Mouse (Mus musculus) embryo, embryonic 10.5 days (tissue): ENCODE results near the gene Dbp.

Source experiments
- DNase-seq: peaks from one replicate; pipeline ENCODE4 v3.0.0-alpha.2; 2015; ENCODE audit warnings: low spot score

The Dbp gene

GRCm38 (mm10) chr7:45725151-45725550 is 20.3 kb downstream of the Dbp start:
- DNase-seq, result no peak

- DNase-seq, result no peak
These were observed 20.8 kb downstream of the Dbp start, which contains the start of gene Spaca4 for GRCm38 (mm10) chr7:45725713-45726112. TSS of gene Spaca4 (minus strand) at chr7:45725813.

- DNase-seq, result no peak
These were observed 21.5 kb downstream of the Dbp start for GRCm38 (mm10) chr7:45726419-45726818.

- DNase-seq, result no peak
These were observed 22.7 kb downstream of the Dbp start for GRCm38 (mm10) chr7:45727625-45728024.

GRCm38 (mm10) chr7:45730727-45731431 is 26.0 kb downstream of the Dbp start:
- peak; percentile 78 for DNase-seq

GRCm38 (mm10) chr7:45733477-45733876 is 28.6 kb downstream of the Dbp start:
- DNase-seq, result no peak

- peak; percentile 94 for DNase-seq
These were observed 34.4 kb downstream of the Dbp start for GRCm38 (mm10) chr7:45739162-45739763.

- no peak for DNase-seq
These were observed 34.9 kb downstream of the Dbp start for GRCm38 (mm10) chr7:45739820-45740219.

GRCm38 (mm10) chr7:45741308-45741707 is 36.4 kb downstream of the Dbp start:
- DNase-seq, result no peak

- no peak for DNase-seq
These were observed 36.9 kb downstream of the Dbp start for GRCm38 (mm10) chr7:45741777-45742176.

GRCm38 (mm10) chr7:45742338-45742737 is 37.5 kb downstream of the Dbp start:
- DNase-seq, result no peak

- peak; percentile 80 for DNase-seq
These were observed 39.5 kb downstream of the Dbp start for GRCm38 (mm10) chr7:45744387-45744786.

- no peak for DNase-seq
These were observed 41.6 kb downstream of the Dbp start for GRCm38 (mm10) chr7:45746518-45746917.

GRCm38 (mm10) chr7:45747450-45747849 is 42.6 kb downstream of the Dbp start:
- no peak for DNase-seq

GRCm38 (mm10) chr7:45748110-45748509 is 43.2 kb downstream of the Dbp start:
- no peak for DNase-seq

- no peak for DNase-seq
These were observed 44.5 kb downstream of the Dbp start for GRCm38 (mm10) chr7:45749401-45749800.

- no peak for DNase-seq
These were observed 45.3 kb downstream of the Dbp start for GRCm38 (mm10) chr7:45750162-45750561.

- no peak for DNase-seq
These were observed 50.8 kb downstream of the Dbp start for GRCm38 (mm10) chr7:45755703-45756102.

- peak; percentile 22 for DNase-seq
These were observed 54.5 kb downstream of the Dbp start for GRCm38 (mm10) chr7:45759400-45759799.
